Mouse (Mus musculus) forebrain, embryonic 14.5 days (tissue): Measurements from ENCODE around the gene Snapc1. TPM values are rescaled to one million over a fixed set of nuclear protein-coding genes. Genes with fewer than 3 reads are reported as not detected.

Experiments used
- ATAC-seq: fragments of 200-750 bp; cut with Nextera tagmentation; 2 replicates; pipeline ENCODE4 v1.8.0; 2017; ENCODE audit warnings: mild to moderate bottlenecking, moderate library complexity
- DNase-seq: peaks from one replicate; pipeline ENCODE4 v3.0.0-alpha.2; 2015; ENCODE audit warnings: low spot score
- H3K27ac ChIP-seq: fragments of 300-500 bp; sonication (generic); 2 replicates; pipeline ENCODE4 v1.5.1; 2014; ENCODE audit warnings: low read depth, mild to moderate bottlenecking, control low read depth, low read length, moderate library complexity
- H3K27me3 ChIP-seq: fragments of 300-500 bp; sonication (generic); replicated peaks from 2 replicates; pipeline ENCODE4 v1.6.1; 2014; ENCODE audit warnings: low read length, control low read depth, mixed read lengths; ENCODE audit not compliant: control insufficient read depth, insufficient read depth
- H3K36me3 ChIP-seq: fragments of 300-500 bp; sonication (generic); 2 replicates; pipeline ENCODE4 v1.6.1; 2014; ENCODE audit warnings: low read length, control low read depth; ENCODE audit not compliant: control insufficient read depth, insufficient read depth
- H3K4me1 ChIP-seq: fragments of 300-500 bp; sonication (generic); 2 replicates; pipeline ENCODE4 v1.6.1; 2014; ENCODE audit warnings: antibody characterized with exemption, low read length, control low read depth; ENCODE audit not compliant: control insufficient read depth, insufficient read depth
- H3K4me2 ChIP-seq: fragments of 300-500 bp; sonication (generic); 2 replicates; pipeline ENCODE4 v1.6.1; 2014; ENCODE audit warnings: mild to moderate bottlenecking, control low read depth, low read length
- H3K4me3 ChIP-seq: fragments of 300-500 bp; sonication (generic); 2 replicates; pipeline ENCODE4 v1.5.1; 2014; ENCODE audit warnings: low read depth, low read length, control low read depth
- H3K9ac ChIP-seq: fragments of 300-500 bp; sonication (generic); 2 replicates; pipeline ENCODE4 v1.6.1; 2014; ENCODE audit warnings: mild to moderate bottlenecking, low read length, control low read depth, moderate library complexity
- H3K9me3 ChIP-seq: fragments of 300-500 bp; sonication (generic); replicated peaks from 2 replicates; pipeline ENCODE4 v1.6.1; 2016; ENCODE audit warnings: low read length, control low read depth, mixed read lengths; ENCODE audit not compliant: control insufficient read depth
- WGBS: fragments of 180-500 bp; shearing (Covaris S2); extraction: QIAGEN DNeasy Blood & Tissue Kit; methylation state at CpG from one replicate; pipeline ENCODE4 v1.1.7; 2014; 5-methylcytosine and 5-hydroxymethylcytosine counted together
- polyA plus RNA-seq: library from polyadenylated mRNA; unstranded; fragments of >200 nt; fragmentation: Nextera tagmentation; extraction: Ambion mirVana; gene quantifications from 2 replicates; pipeline ENCODE4 v1.2.1, GENCODE M21; 2014

Gene Snapc1
- polyA plus RNA-seq, 1 experiment from 2014 or later = 26.0 TPM

- H3K9ac ChIP-seq = peak overlapping the region; percentile 66
- peak overlapping the region; percentile 78 for H3K4me2 ChIP-seq
- H3K4me1 ChIP-seq = no peaks in the 10 kb centered on the region; the same call in 1 of the 2 replicates
- no peaks in the 10 kb centered on the region for H3K27me3 ChIP-seq
- 3% methylated on average over 46 of the region's 46 CpGs for WGBS
- H3K36me3 ChIP-seq = peaks cover 19% of the 10 kb centered on the region
- DNase-seq (peak; percentile 74), ATAC-seq (peak; percentile 87)
- H3K27ac ChIP-seq = no peak overlapping the region
- no peaks in the 10 kb centered on the region for H3K9me3 ChIP-seq
- peak overlapping the region; percentile 37 for H3K4me3 ChIP-seq
Observed at GRCm38 (mm10) chr12:73949318-73950058, 14.8 kb upstream of the Snapc1 start.

- 8% methylated on average over 15 of the region's 15 CpGs for WGBS
- Histone ChIP-seq H3K27me3 (no peaks in the 10 kb centered on the region), H3K4me2 (peak overlapping the region; percentile 47), H3K9ac (peak overlapping the region; percentile 23; the same call in 1 of the 2 replicates), H3K36me3 (0 out of 2 replicates have a peak, but pooled peaks cover 4% of the 10 kb centered on the region), H3K4me3 (peak overlapping the region; percentile 20), H3K4me1 (no peaks in the 10 kb centered on the region; the same call in 1 of the 2 replicates), H3K9me3 (no peaks in the 10 kb centered on the region), H3K27ac (no peak overlapping the region)
- DNase-seq (peak; percentile 67), ATAC-seq (peak; percentile 49; the same call in 1 of the 2 replicates)
Observed at GRCm38 (mm10) chr12:73952879-73953278, 11.4 kb upstream of the Snapc1 start.

- WGBS = 51% methylated on average over 14 of the region's 14 CpGs
Observed at GRCm38 (mm10) chr12:73953420-73954186, 10.7 kb upstream of the Snapc1 start.

GRCm38 (mm10) chr12:73954785-73955184 is 9.5 kb upstream of the Snapc1 start:
- H3K4me2 ChIP-seq = no peak overlapping the region
- H3K27ac ChIP-seq = no peak overlapping the region
- WGBS = 82% methylated on average over 5 of the region's 5 CpGs
- ATAC-seq (no peak), DNase-seq (no peak)
- no peak overlapping the region for H3K4me3 ChIP-seq
- H3K36me3 ChIP-seq = no peaks in the 10 kb centered on the region
- H3K9ac ChIP-seq = no peak overlapping the region
- H3K9me3 ChIP-seq = no peaks in the 10 kb centered on the region
- no peaks in the 10 kb centered on the region for H3K4me1 ChIP-seq
- H3K27me3 ChIP-seq = no peaks in the 10 kb centered on the region

More at GRCm38 (mm10) chr12:73953420-73954186, 10.7 kb upstream of the Snapc1 start:
- no peaks in the 10 kb centered on the region; the same call in 1 of the 2 replicates for H3K4me1 ChIP-seq
- H3K4me2 ChIP-seq = peak overlapping the region; percentile 47
- ATAC-seq = no peak
- 0 out of 2 replicates have a peak, but pooled peaks cover 2% of the 10 kb centered on the region for H3K36me3 ChIP-seq
- H3K27me3 ChIP-seq = no peaks in the 10 kb centered on the region
- DNase-seq = no peak
- H3K4me3 ChIP-seq = peak overlapping the region; percentile 20
- H3K9ac ChIP-seq = peak overlapping the region; percentile 23; the same call in 1 of the 2 replicates
- no peak overlapping the region for H3K27ac ChIP-seq
- H3K9me3 ChIP-seq = no peaks in the 10 kb centered on the region

- WGBS = 80% methylated on average over 3 of the region's 3 CpGs
- ATAC-seq = no peak
Observed at GRCm38 (mm10) chr12:73957676-73958075, 6.6 kb upstream of the Snapc1 start.

GRCm38 (mm10) chr12:73958830-73959229 is 5.5 kb upstream of the Snapc1 start:
- WGBS = 91% methylated on average over 2 of the region's 2 CpGs
- H3K27ac ChIP-seq = no peak overlapping the region
- no peak for ATAC-seq

More at GRCm38 (mm10) chr12:73957676-73958075, 6.6 kb upstream of the Snapc1 start:
- Histone ChIP-seq H3K4me3 (no peak overlapping the region), H3K9ac (no peak overlapping the region), H3K4me2 (no peak overlapping the region), H3K36me3 (no peaks in the 10 kb centered on the region), H3K4me1 (no peaks in the 10 kb centered on the region), H3K9me3 (no peaks in the 10 kb centered on the region), H3K27ac (no peak overlapping the region), H3K27me3 (no peaks in the 10 kb centered on the region)
- no peak for DNase-seq

GRCm38 (mm10) chr12:73969142-73969541 is 4.9 kb downstream of the Snapc1 start:
- H3K27ac ChIP-seq = no peak overlapping the region
- no peak for ATAC-seq
- H3K4me3 ChIP-seq = no peak overlapping the region
- H3K9ac ChIP-seq = no peak overlapping the region
- H3K4me1 ChIP-seq = peaks cover 6% of the 10 kb centered on the region
- peaks cover 58% of the 10 kb centered on the region for H3K36me3 ChIP-seq
- no peaks in the 10 kb centered on the region for H3K9me3 ChIP-seq
- DNase-seq = no peak
- H3K4me2 ChIP-seq = no peak overlapping the region
- H3K27me3 ChIP-seq = no peaks in the 10 kb centered on the region
- 97% methylated on average over 8 of the region's 8 CpGs for WGBS

More at GRCm38 (mm10) chr12:73958830-73959229, 5.5 kb upstream of the Snapc1 start:
- no peaks in the 10 kb centered on the region for H3K4me1 ChIP-seq
- DNase-seq = no peak
- no peaks in the 10 kb centered on the region for H3K27me3 ChIP-seq
- no peak overlapping the region for H3K4me2 ChIP-seq
- H3K9me3 ChIP-seq = no peaks in the 10 kb centered on the region
- H3K36me3 ChIP-seq = no peaks in the 10 kb centered on the region
- H3K9ac ChIP-seq = no peak overlapping the region
- no peak overlapping the region for H3K4me3 ChIP-seq

GRCm38 (mm10) chr12:73974584-73974983 is 10.3 kb downstream of the Snapc1 start:
- no peak overlapping the region for H3K4me2 ChIP-seq
- WGBS = 95% methylated on average over 6 of the region's 6 CpGs
- H3K9me3 ChIP-seq = no peaks in the 10 kb centered on the region
- no peak for DNase-seq
- H3K4me3 ChIP-seq = no peak overlapping the region
- no peak overlapping the region for H3K27ac ChIP-seq
- no peak overlapping the region for H3K9ac ChIP-seq
- H3K4me1 ChIP-seq = no peaks in the 10 kb centered on the region
- ATAC-seq = no peak
- H3K27me3 ChIP-seq = no peaks in the 10 kb centered on the region
- peaks cover 86% of the 10 kb centered on the region for H3K36me3 ChIP-seq
